Mouse (Mus musculus): Measurements from ENCODE around the gene Myocd. TPM values are rescaled to one million over a fixed set of nuclear protein-coding genes. Genes with fewer than 3 reads are reported as not detected.
A peak's percentile ranks its signal among the peaks of the same experiment; 100 is the strongest.

Gene Myocd
- polyA plus RNA-seq, 1 experiment from 2014 or later, result 0.44 TPM

GRCm38 (mm10) chr11:65203020-65203419, 66.8 kb downstream of the Myocd start:
- no peaks in the 10 kb centered on the region for H3K4me1 ChIP-seq (replicated peaks; ENCODE audit: control insufficient read depth, insufficient read depth, low read length)
- H3K9ac ChIP-seq, result no peak overlapping the region
- WGBS, result 96% methylated on average over 1 of the region's 1 CpGs
- no peak overlapping the region for H3K4me2 ChIP-seq (replicated peaks)
- H3K36me3 ChIP-seq (replicated peaks; ENCODE audit: control insufficient read depth, insufficient read depth), result no peaks in the 10 kb centered on the region
- ATAC-seq (ENCODE audit: low FRiP score), result no peak
- H3K27me3 ChIP-seq (ENCODE audit: control insufficient read depth, insufficient read depth, low read length), result no peaks in the 10 kb centered on the region
- H3K27ac ChIP-seq, result no peak overlapping the region
- no peaks in the 10 kb centered on the region for H3K9me3 ChIP-seq (ENCODE audit: control insufficient read depth, low read length)
- no peak overlapping the region for H3K4me3 ChIP-seq (replicated peaks; ENCODE audit: low read length)
- no peak for DNase-seq (ENCODE audit: low spot score)

GRCm38 (mm10) chr11:65202236-65202635, 67.6 kb downstream of the Myocd start:
- Histone ChIP-seq H3K9ac (no peak overlapping the region), H3K4me1 (replicated peaks; ENCODE audit: control insufficient read depth, insufficient read depth, low read length) (no peaks in the 10 kb centered on the region), H3K9me3 (ENCODE audit: control insufficient read depth, low read length) (no peaks in the 10 kb centered on the region), H3K4me3 (replicated peaks; ENCODE audit: low read length) (no peak overlapping the region), H3K4me2 (replicated peaks) (no peak overlapping the region), H3K27me3 (ENCODE audit: control insufficient read depth, insufficient read depth, low read length) (no peaks in the 10 kb centered on the region), H3K36me3 (replicated peaks; ENCODE audit: control insufficient read depth, insufficient read depth) (no peaks in the 10 kb centered on the region), H3K27ac (no peak overlapping the region)
- ATAC-seq (ENCODE audit: low FRiP score) (no peak), DNase-seq (ENCODE audit: low spot score) (no peak)
- 40% methylated on average over 5 of the region's 5 CpGs for WGBS

GRCm38 (mm10) chr11:65198026-65198425, 71.8 kb downstream of the Myocd start:
- H3K4me1 ChIP-seq (replicated peaks; ENCODE audit: control insufficient read depth, insufficient read depth, low read length), result no peaks in the 10 kb centered on the region
- H3K9ac ChIP-seq, result no peak overlapping the region
- no peak overlapping the region for H3K27ac ChIP-seq
- H3K4me3 ChIP-seq (replicated peaks; ENCODE audit: low read length), result no peak overlapping the region
- no peak for ATAC-seq (ENCODE audit: low FRiP score)
- no peaks in the 10 kb centered on the region for H3K9me3 ChIP-seq (ENCODE audit: control insufficient read depth, low read length)
- H3K27me3 ChIP-seq (ENCODE audit: control insufficient read depth, insufficient read depth, low read length), result no peaks in the 10 kb centered on the region
- WGBS, result 87% methylated on average over 3 of the region's 3 CpGs
- DNase-seq (ENCODE audit: low spot score), result no peak
- no peak overlapping the region for H3K4me2 ChIP-seq (replicated peaks)
- H3K36me3 ChIP-seq (replicated peaks; ENCODE audit: control insufficient read depth, insufficient read depth), result no peaks in the 10 kb centered on the region

- Histone ChIP-seq H3K27ac (no peak overlapping the region), H3K27me3 (ENCODE audit: control insufficient read depth, insufficient read depth, low read length) (no peaks in the 10 kb centered on the region), H3K9ac (no peak overlapping the region), H3K9me3 (ENCODE audit: control insufficient read depth, low read length) (no peaks in the 10 kb centered on the region), H3K36me3 (replicated peaks; ENCODE audit: control insufficient read depth, insufficient read depth) (no peaks in the 10 kb centered on the region), H3K4me2 (replicated peaks) (no peak overlapping the region), H3K4me1 (replicated peaks; ENCODE audit: control insufficient read depth, insufficient read depth, low read length) (no peaks in the 10 kb centered on the region), H3K4me3 (replicated peaks; ENCODE audit: low read length) (no peak overlapping the region)
- DNase-seq (ENCODE audit: low spot score), result peak; percentile 91
- ATAC-seq (ENCODE audit: low FRiP score), result no peak; the same call in 1 of the 2 replicates
- 6% methylated on average over 3 of the region's 3 CpGs for WGBS
Observed at GRCm38 (mm10) chr11:65197280-65197679, 72.5 kb downstream of the Myocd start.

- ATAC-seq (ENCODE audit: low FRiP score) (no peak), DNase-seq (ENCODE audit: low spot score) (no peak)
- H3K27ac ChIP-seq, result no peak overlapping the region
- H3K36me3 ChIP-seq (replicated peaks; ENCODE audit: control insufficient read depth, insufficient read depth), result no peaks in the 10 kb centered on the region
- WGBS, result 91% methylated on average over 12 of the region's 12 CpGs
- no peaks in the 10 kb centered on the region for H3K9me3 ChIP-seq (ENCODE audit: control insufficient read depth, low read length)
- no peak overlapping the region for H3K4me2 ChIP-seq (replicated peaks)
- H3K27me3 ChIP-seq (ENCODE audit: control insufficient read depth, insufficient read depth, low read length), result no peaks in the 10 kb centered on the region
- H3K4me3 ChIP-seq (replicated peaks; ENCODE audit: low read length), result no peak overlapping the region
- H3K4me1 ChIP-seq (replicated peaks; ENCODE audit: control insufficient read depth, insufficient read depth, low read length), result no peaks in the 10 kb centered on the region
- H3K9ac ChIP-seq, result no peak overlapping the region
Observed at GRCm38 (mm10) chr11:65186974-65187373, 82.8 kb downstream of the Myocd start.

- no peaks in the 10 kb centered on the region for H3K9me3 ChIP-seq (ENCODE audit: control insufficient read depth, low read length)
- no peak overlapping the region for H3K9ac ChIP-seq
- H3K4me2 ChIP-seq (replicated peaks), result no peak overlapping the region
- ATAC-seq (ENCODE audit: low FRiP score) (no peak), DNase-seq (ENCODE audit: low spot score) (no peak)
- no peak overlapping the region for H3K4me3 ChIP-seq (replicated peaks; ENCODE audit: low read length)
- H3K36me3 ChIP-seq (replicated peaks; ENCODE audit: control insufficient read depth, insufficient read depth), result no peaks in the 10 kb centered on the region
- H3K4me1 ChIP-seq (replicated peaks; ENCODE audit: control insufficient read depth, insufficient read depth, low read length), result no peaks in the 10 kb centered on the region
- no peaks in the 10 kb centered on the region for H3K27me3 ChIP-seq (ENCODE audit: control insufficient read depth, insufficient read depth, low read length)
- whole genome bisulfite sequencing, result 100% methylated on average over 1 of the region's 1 CpGs
- no peak overlapping the region for H3K27ac ChIP-seq
Observed at GRCm38 (mm10) chr11:65185114-65185513, 84.7 kb downstream of the Myocd start.

GRCm38 (mm10) chr11:65170121-65170750, 99.6 kb downstream of the Myocd start:
- WGBS, result 87% methylated on average over 4 of the region's 4 CpGs
- no peak overlapping the region for H3K4me2 ChIP-seq (replicated peaks)

GRCm38 (mm10) chr11:65162767-65163120, 107.0 kb downstream of the Myocd start, which contains the start of gene Arhgap44:
TSS of gene Arhgap44 (minus strand) at chr11:65162961.
- peak within 1 kb of the TSS; percentile 87 for H3K9ac ChIP-seq
- no peaks in the 10 kb centered on the region for H3K9me3 ChIP-seq (ENCODE audit: control insufficient read depth, low read length)
- ATAC-seq (ENCODE audit: low FRiP score), result peak; percentile 93
- H3K4me1 ChIP-seq (replicated peaks; ENCODE audit: control insufficient read depth, insufficient read depth, low read length), result peaks cover 12% of the 10 kb centered on the region
- peak within 1 kb of the TSS; percentile 81 for H3K27ac ChIP-seq
- H3K4me3 ChIP-seq (replicated peaks; ENCODE audit: low read length), result peak within 1 kb of the TSS; percentile 85
- H3K27me3 ChIP-seq (ENCODE audit: control insufficient read depth, insufficient read depth, low read length), result no peaks in the 10 kb centered on the region
- H3K36me3 ChIP-seq (replicated peaks; ENCODE audit: control insufficient read depth, insufficient read depth), result no peaks in the 10 kb centered on the region
- DNase-seq (ENCODE audit: low spot score), result peak; percentile 70
- peak within 1 kb of the TSS; percentile 62 for H3K4me2 ChIP-seq (replicated peaks)
- under 1% methylated on average over 26 of the region's 27 CpGs for WGBS

More at GRCm38 (mm10) chr11:65170121-65170750, 99.6 kb downstream of the Myocd start:
- Histone ChIP-seq H3K9me3 (ENCODE audit: control insufficient read depth, low read length) (no peaks in the 10 kb centered on the region), H3K4me3 (replicated peaks; ENCODE audit: low read length) (no peak overlapping the region), H3K27ac (no peak overlapping the region), H3K27me3 (ENCODE audit: control insufficient read depth, insufficient read depth, low read length) (no peaks in the 10 kb centered on the region), H3K4me1 (replicated peaks; ENCODE audit: control insufficient read depth, insufficient read depth, low read length) (no peaks in the 10 kb centered on the region), H3K9ac (no peak overlapping the region), H3K36me3 (replicated peaks; ENCODE audit: control insufficient read depth, insufficient read depth) (no peaks in the 10 kb centered on the region)
- DNase-seq (ENCODE audit: low spot score) (no peak), ATAC-seq (ENCODE audit: low FRiP score) (no peak)

GRCm38 (mm10) chr11:65161881-65162766, 107.7 kb downstream of the Myocd start:
- WGBS, result under 1% methylated on average over 46 of the region's 49 CpGs
- no peaks in the 10 kb centered on the region for H3K27me3 ChIP-seq (ENCODE audit: control insufficient read depth, insufficient read depth, low read length)
- DNase-seq (ENCODE audit: low spot score), result no peak

More at GRCm38 (mm10) chr11:65161881-65162766, 107.7 kb downstream of the Myocd start:
- Histone ChIP-seq H3K4me2 (replicated peaks) (peak overlapping the region; percentile 62), H3K4me1 (replicated peaks; ENCODE audit: control insufficient read depth, insufficient read depth, low read length) (peaks cover 12% of the 10 kb centered on the region), H3K4me3 (replicated peaks; ENCODE audit: low read length) (peak overlapping the region; percentile 85), H3K27ac (peak overlapping the region; percentile 81), H3K9ac (peak overlapping the region; percentile 87), H3K36me3 (replicated peaks; ENCODE audit: control insufficient read depth, insufficient read depth) (no peaks in the 10 kb centered on the region), H3K9me3 (ENCODE audit: control insufficient read depth, low read length) (no peaks in the 10 kb centered on the region)
- peak; percentile 88 for ATAC-seq (ENCODE audit: low FRiP score)

All from hindbrain, embryonic 14.5 days (tissue).